8 mouse cellular contexts compared by ENCODE assay signal in genomic region chr1:90998268-90998890, GRCm38 (mm10). TPM values are rescaled to one million over a fixed set of nuclear protein-coding genes. Genes with fewer than 3 reads are reported as not detected.
DNase-seq lines count a peak whose midpoint lies in the region; ATAC-seq and TF ChIP-seq lines count a peak whose summit lies in the region.

Gene Lrrfip1 (plus strand): TSS chr1:90998737.

- ATAC-seq in cerebellum, adult (ENCODE audit: insufficient number of reproducible peaks, low FRiP score, low TSS enrichment) = peak; percentile 70
- ATAC-seq in forebrain, embryonic 11.5 days (replicated peaks; ENCODE audit: low FRiP score) = peak; percentile 81
- peak; percentile 54 for ATAC-seq in heart, embryonic 14.5 days (ENCODE audit: insufficient number of reproducible peaks, insufficient read depth, low FRiP score, low read depth)
- peak; percentile 90 for ATAC-seq in lung, embryonic 16.5 days (ENCODE audit: low read depth)

- no peaks in the 10 kb centered on the region for H3K36me3 ChIP-seq in forebrain, embryonic 11.5 days (ENCODE audit: control insufficient read depth, insufficient read depth, low read length)
- H3K36me3 ChIP-seq in heart, embryonic 14.5 days (ENCODE audit: control insufficient read depth, insufficient read depth, low read length) = peaks cover 8% of the 10 kb centered on the region; the same call in 1 of the 2 replicates
- H3K36me3 ChIP-seq in lung, embryonic 16.5 days (ENCODE audit: control insufficient read depth, insufficient read depth, low read length) = no peaks in the 10 kb centered on the region

- peak within 1 kb of the TSS; percentile 99 for H3K4me2 ChIP-seq in forebrain, embryonic 11.5 days (ENCODE audit: low read depth, low read length, severe bottlenecking)
- H3K4me2 ChIP-seq in heart, embryonic 14.5 days (ENCODE audit: low read length) = peak within 1 kb of the TSS; percentile 70
- peak within 1 kb of the TSS; percentile 99 for H3K4me2 ChIP-seq in lung, embryonic 16.5 days (ENCODE audit: low read depth, low read length)

- H3K4me1 ChIP-seq in forebrain, embryonic 11.5 days (replicated peaks; ENCODE audit: control insufficient read depth, insufficient read depth, low read length) = peaks cover 7% of the 10 kb centered on the region; the same call in 1 of the 2 replicates
- H3K4me1 ChIP-seq in heart, embryonic 14.5 days (ENCODE audit: control insufficient read depth in 2 of 2, insufficient read depth in 2 of 2, low read length in 2 of 2) = peaks cover 31 to 44% of the 10 kb centered on the region in 2 experiments
- H3K4me1 ChIP-seq in lung, embryonic 16.5 days (replicated peaks; ENCODE audit: control insufficient read depth, insufficient read depth, low read length) = peaks cover 13% of the 10 kb centered on the region

- 2% methylated on average over 59 of the region's 59 CpGs for WGBS in forebrain, embryonic 11.5 days
- WGBS in heart, embryonic 14.5 days = 2% methylated on average over 53 of the region's 59 CpGs
- WGBS in lung, embryonic 16.5 days = 3% methylated on average over 57 of the region's 59 CpGs

- no peak within 1 kb of the TSS for H3K27ac ChIP-seq in forebrain, embryonic 11.5 days (ENCODE audit: low read depth, low read length)
- H3K27ac ChIP-seq in heart, embryonic 14.5 days (replicated peaks in 1 of 2; ENCODE audit: control insufficient read depth in 1 of 2, insufficient read depth in 1 of 2, low read depth in 2 of 2, low read length in 2 of 2) = peak within 1 kb of the TSS; percentile 98 to 99
- peak within 1 kb of the TSS; percentile 85 for H3K27ac ChIP-seq in layer of hippocampus, adult 2 months
- H3K27ac ChIP-seq in lung, embryonic 16.5 days (ENCODE audit: low read length) = peak within 1 kb of the TSS; percentile 46

- H3K9me3 ChIP-seq in forebrain, embryonic 11.5 days (ENCODE audit: control insufficient read depth, low read length) = no peaks in the 10 kb centered on the region; the same call in 1 of the 2 replicates
- 0 out of 2 replicates have a peak, but pooled peaks cover 3% of the 10 kb centered on the region for H3K9me3 ChIP-seq in heart, embryonic 14.5 days (ENCODE audit: control insufficient read depth, low read length)
- no peaks in the 10 kb centered on the region for H3K9me3 ChIP-seq in lung, embryonic 16.5 days (ENCODE audit: control insufficient read depth, low read length)

- DNase-seq in cerebellum, adult 9-10 months = no peak
- peak; percentile 75 for DNase-seq in brain, adult 2 months (ENCODE audit: low read depth, low spot score)
- DNase-seq in forebrain, embryonic 11.5 days (ENCODE audit: low spot score) = peak; percentile 80
- peak; percentile 46 to 60 for DNase-seq in layer of hippocampus, adult 2 months (ENCODE audit: low spot score in 2 of 2)
- DNase-seq in ovary, postnatal 36 days (ENCODE audit: low spot score) = peak; percentile 63

- peak within 1 kb of the TSS; percentile 69 for H3K4me3 ChIP-seq in forebrain, embryonic 11.5 days (ENCODE audit: low read depth, low read length)
- peak within 1 kb of the TSS; percentile 72 to 95 for H3K4me3 ChIP-seq in heart, embryonic 14.5 days (ENCODE audit: control insufficient read depth in 1 of 2, insufficient read depth in 1 of 2, low read depth in 1 of 2, low read length in 2 of 2)
- peak within 1 kb of the TSS; percentile 90 for H3K4me3 ChIP-seq in layer of hippocampus, adult 2 months
- H3K4me3 ChIP-seq in lung, embryonic 16.5 days (ENCODE audit: low read length) = peak within 1 kb of the TSS; percentile 71

- peak within 1 kb of the TSS; percentile 76 for H3K9ac ChIP-seq in forebrain, embryonic 11.5 days (ENCODE audit: low read length)
- peak within 1 kb of the TSS; percentile 100 for H3K9ac ChIP-seq in heart, embryonic 14.5 days (ENCODE audit: low read length)
- H3K9ac ChIP-seq in lung, embryonic 16.5 days (ENCODE audit: low read length) = peak within 1 kb of the TSS; percentile 82

- H3K27me3 ChIP-seq in forebrain, embryonic 11.5 days (ENCODE audit: control insufficient read depth, insufficient read depth, low read length) = no peaks in the 10 kb centered on the region; the same call in 1 of the 2 replicates
- no peaks in the 10 kb centered on the region for H3K27me3 ChIP-seq in heart, embryonic 14.5 days (ENCODE audit: control insufficient read depth, insufficient read depth, low read length)
- H3K27me3 ChIP-seq in lung, embryonic 16.5 days (ENCODE audit: control insufficient read depth, insufficient read depth, low read depth, low read length) = no peaks in the 10 kb centered on the region

- TF ChIP-seq CTCF in layer of hippocampus, adult 2 months (conservative IDR thresholded peaks at IDR 0.05) = no peak

RNA-seq across cellular contexts. Expression of gene Lrrfip1, which starts in this region (rescaled TPM):
- polyA plus RNA-seq in forebrain, embryonic 11.5 days (2014; fragmentation: Nextera tagmentation; extraction: Ambion mirVana) = 21.4 and 22.1 TPM in 2 replicates
- polyA plus RNA-seq in heart, embryonic 14.5 days (2014; fragmentation: Nextera tagmentation; extraction: Ambion mirVana) = 151 and 161 TPM in 2 replicates
- total RNA-seq in layer of hippocampus, adult 2 months (2021) = 10 to 100 TPM; 77.6 to 82.3 TPM
- 70.5 and 78.6 TPM in 2 replicates for polyA plus RNA-seq in lung, embryonic 16.5 days (2015; fragmentation: Nextera tagmentation; extraction: Ambion mirVana)
